Mouse (Mus musculus): ENCODE measurements around the gene Crocc2.

Crocc2 gene

DNA sequence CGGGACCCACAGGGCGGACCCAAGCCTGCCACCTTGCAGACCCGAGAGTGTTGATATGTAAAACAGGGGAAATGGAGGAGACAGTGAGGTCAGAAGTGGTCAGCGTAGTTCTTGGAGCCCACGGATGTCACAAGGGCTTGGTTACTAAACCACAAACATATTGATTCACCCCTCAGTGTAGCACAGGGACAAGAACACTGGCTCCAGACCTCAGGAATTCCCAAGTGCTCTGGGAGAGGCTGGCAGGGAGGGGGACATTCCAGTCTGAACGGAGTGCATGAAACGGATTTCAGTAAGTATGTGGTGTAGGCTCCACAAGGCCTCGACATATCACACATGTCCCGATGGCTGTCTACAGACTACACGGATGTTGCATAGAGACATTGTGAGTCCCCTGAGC is 6.6 kb upstream of the Crocc2 start:
- DNase-seq (ENCODE audit: low read depth, low spot score), result no peak

GRCm38 (mm10) chr1:93162588-93162987 is 5.9 kb upstream of the Crocc2 start:
- DNase-seq (ENCODE audit: low read depth, low spot score), result no peak

DNA sequence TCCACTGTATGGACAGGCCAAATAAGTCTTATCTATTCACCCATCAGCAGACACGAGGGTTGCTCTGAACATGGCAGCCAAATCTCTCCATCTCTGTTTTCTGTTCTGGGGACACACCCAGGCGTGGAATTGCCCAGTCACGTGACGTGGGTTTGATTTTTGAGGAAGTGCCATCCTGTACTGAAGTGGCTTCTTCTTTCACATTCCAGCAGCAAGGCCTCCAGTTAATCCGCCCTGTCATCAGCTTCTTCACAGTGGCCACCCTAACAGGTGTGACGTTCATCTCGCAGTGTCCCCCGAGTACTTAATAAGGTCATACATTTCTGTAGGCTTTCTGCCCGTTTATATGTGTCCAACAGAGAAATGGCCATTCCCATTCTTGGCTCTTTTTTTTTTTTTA is 3.1 kb upstream of the Crocc2 start:
- no peak for DNase-seq (ENCODE audit: low read depth, low spot score)

GRCm38 (mm10) chr1:93166346-93167079 is 2.0 kb upstream of the Crocc2 start:
- DNase-seq (ENCODE audit: low read depth, low spot score), result no peak

DNA sequence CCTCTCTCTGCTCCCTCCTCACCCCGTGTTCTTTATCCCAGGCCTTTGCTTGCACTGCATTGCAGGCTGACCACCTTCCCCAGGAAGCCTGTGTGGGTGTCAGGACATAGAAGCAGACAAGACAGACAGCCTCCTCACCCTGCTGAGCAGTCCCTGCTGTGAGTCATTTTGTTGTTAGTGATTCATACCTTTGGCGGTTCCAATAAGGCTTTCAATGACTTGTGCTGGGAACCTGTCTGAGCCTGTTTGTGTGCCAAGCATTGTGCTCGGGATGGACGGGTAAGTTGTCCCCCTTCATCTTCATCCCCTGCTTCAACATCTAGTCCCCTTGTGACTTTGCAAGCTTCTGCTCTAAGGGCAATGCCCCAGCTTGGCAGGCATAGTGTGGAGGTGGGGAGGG is 5.1 kb downstream of the Crocc2 start:
- DNase-seq (ENCODE audit: low read depth, low spot score), result no peak

- peak; percentile 90 for DNase-seq (ENCODE audit: low read depth, low spot score)
These were observed 5.9 kb downstream of the Crocc2 start for GRCm38 (mm10) chr1:93174399-93174798.

- DNase-seq (ENCODE audit: low read depth, low spot score), result peak; percentile 47
These were observed 7.3 kb downstream of the Crocc2 start for GRCm38 (mm10) chr1:93175849-93176248.

GRCm38 (mm10) chr1:93176525-93177332 is 8.2 kb downstream of the Crocc2 start:
- peak; percentile 73 for DNase-seq (ENCODE audit: low read depth, low spot score)

- DNase-seq (ENCODE audit: low read depth, low spot score), result no peak
These were observed 13.8 kb downstream of the Crocc2 start for GRCm38 (mm10) chr1:93182281-93182680.

- no peak for DNase-seq (ENCODE audit: low read depth, low spot score)
These were observed 15.7 kb downstream of the Crocc2 start for GRCm38 (mm10) chr1:93184071-93184828.

DNA sequence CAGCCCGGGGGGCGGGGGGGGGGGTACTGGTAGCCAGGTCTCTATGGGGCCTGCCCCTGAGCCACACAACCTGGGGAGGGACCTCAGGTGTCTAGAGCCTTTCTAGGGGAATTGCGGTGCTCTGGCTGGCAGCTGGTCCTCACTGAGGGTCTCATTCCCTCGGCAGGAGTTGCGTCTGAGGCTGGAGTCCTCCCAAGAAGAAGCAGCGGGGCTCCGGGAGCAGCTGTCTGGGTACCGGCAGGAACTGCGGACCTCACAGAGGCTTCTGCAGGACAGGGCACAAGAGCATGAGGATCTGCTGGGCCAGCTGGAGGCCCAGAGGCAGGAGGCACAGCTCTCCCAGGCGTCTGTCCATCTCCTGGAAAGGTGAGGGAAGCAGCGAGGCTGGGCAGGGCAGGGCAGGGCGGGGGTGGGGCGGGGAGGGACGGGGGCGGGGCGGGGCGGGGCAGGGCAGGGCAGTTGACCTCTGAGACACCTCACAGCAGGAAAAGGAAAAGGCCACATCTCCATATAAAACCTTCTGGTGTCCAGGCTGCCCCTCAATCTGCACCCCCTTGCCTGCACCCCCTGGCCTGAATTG is 22.3 kb downstream of the Crocc2 start:
- no peak for DNase-seq (ENCODE audit: low read depth, low spot score)

DNA sequence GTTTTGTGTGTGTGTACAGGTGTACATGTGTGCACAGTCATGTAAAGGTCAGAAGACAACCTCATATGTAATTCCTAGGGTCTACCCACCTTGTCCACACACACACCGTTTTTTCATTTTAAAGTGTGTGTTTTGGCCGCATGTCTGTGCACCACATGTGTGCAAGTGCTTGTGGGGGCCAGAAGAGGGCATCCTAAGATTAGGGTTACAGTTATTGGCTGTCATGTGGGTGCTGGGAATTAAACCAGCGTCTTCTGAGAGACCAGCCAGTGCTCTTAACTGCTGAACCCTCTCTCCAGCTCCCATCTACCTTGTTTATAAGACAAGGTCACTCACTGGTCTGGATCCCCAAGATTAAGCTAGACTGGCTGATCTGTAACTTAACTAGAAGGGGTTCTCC is 26.4 kb downstream of the Crocc2 start:
- peak; percentile 73 for DNase-seq (ENCODE audit: low read depth, low spot score)

GRCm38 (mm10) chr1:93197454-93197853 is 28.9 kb downstream of the Crocc2 start:
- DNase-seq (ENCODE audit: low read depth, low spot score), result peak; percentile 75

- peak; percentile 81 for DNase-seq (ENCODE audit: low read depth, low spot score)
These were observed 29.4 kb downstream of the Crocc2 start for GRCm38 (mm10) chr1:93197916-93198315.

GRCm38 (mm10) chr1:93206277-93206970 is 37.9 kb downstream of the Crocc2 start:
- DNase-seq (ENCODE audit: low read depth, low spot score), result peak; percentile 48

DNA sequence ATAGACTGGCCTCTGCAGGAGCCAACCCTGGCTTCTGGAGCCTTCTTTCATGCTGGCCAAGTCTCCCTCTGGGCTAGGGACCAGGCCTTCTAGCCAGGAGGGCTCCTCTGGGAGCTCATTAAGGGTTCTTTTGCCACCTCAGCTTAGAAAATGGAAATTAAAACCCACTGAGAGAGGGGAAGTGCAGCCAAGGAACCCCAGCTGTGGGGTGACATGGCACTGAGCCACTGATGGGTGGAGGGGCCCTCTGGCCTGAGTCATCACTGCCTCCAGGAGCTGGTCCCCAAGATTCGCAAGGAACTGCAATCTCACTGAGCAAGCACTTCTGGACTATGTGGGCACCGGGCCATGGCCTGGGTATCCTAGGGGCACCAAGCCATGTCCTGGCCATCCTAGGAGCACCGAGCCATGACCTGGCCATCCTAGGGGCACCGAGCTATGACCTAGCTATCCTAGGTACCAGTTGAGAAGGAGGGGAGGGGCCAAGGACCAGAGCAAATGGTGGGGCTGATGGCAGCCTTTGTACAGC is 39.1 kb downstream of the Crocc2 start:
- DNase-seq (ENCODE audit: low read depth, low spot score), result no peak

GRCm38 (mm10) chr1:93210213-93210641 is 41.7 kb downstream of the Crocc2 start:
- no peak for DNase-seq (ENCODE audit: low read depth, low spot score)

- no peak for DNase-seq (ENCODE audit: low read depth, low spot score)
These were observed 42.5 kb downstream of the Crocc2 start for GRCm38 (mm10) chr1:93211019-93211418.

DNA sequence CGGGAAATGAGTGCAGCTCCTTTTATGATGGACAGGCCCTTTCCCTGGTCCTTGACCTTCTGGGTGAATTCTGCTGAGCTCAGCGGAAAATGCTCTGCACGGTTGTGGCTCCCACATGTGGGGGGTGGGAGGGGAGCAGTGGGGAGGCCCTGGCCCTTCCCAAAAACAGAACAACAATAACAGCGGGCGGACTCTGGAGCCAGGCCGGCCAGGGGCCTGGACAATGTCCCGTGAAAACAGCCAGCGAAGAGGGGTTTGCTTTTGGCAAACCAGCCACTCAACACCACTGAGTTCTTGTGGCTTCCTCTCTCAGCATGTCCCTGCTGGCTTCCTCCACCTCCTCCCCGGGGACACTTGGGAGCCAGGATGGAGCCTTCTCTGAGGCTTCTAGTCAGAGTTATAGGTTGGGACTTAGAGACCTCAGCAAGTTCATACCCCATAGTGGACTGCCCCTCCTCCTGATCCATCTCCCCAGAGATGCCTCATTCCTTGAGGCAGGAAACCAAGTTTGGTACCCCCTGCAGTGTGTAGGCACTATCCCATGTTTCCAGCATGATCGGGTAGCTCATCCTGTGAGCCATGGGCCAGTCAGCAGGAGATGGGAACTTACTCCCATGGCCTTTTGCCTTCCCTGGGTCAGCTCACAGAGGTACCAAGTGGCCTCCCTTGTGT is 43.2 kb downstream of the Crocc2 start:
- no peak for DNase-seq (ENCODE audit: low read depth, low spot score)

DNA sequence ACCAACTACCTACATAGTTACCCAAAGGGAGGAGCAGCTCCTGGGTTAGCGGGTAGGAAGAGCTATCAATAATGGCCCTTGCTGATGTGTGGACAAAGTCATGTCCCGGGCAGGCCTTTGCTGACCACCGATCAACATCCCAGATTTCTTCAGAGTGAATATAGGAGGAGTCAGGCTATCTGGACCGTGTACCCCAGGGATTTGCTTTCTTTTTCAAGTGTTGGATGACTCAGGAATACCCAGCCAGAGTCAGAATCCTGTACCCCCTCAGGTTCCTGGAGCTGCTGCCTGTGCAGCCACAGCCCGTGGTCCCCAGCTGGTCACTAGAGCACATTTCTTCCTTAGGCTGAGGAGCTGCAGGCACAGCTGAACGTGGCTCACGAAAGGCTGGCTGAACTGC is 43.9 kb downstream of the Crocc2 start:
- DNase-seq (ENCODE audit: low read depth, low spot score), result no peak

Measured in ES-CJ7 (cell line).